Mouse (Mus musculus) adrenal gland, adult 8-10 months (tissue): ENCODE measurements around the gene Bckdhb. TPM values are rescaled to one million over a fixed set of nuclear protein-coding genes. Genes with fewer than 3 reads are reported as not detected.
A peak's percentile ranks its signal among the peaks of the same experiment; 100 is the strongest.

ENCODE experiments used
- DNase-seq: peaks from one replicate; pipeline ENCODE4 v3.0.0; 2022
- total RNA-seq, 4 experiments: library from RNA; stranded (reverse); gene quantifications; 2 replicates each; pipeline ENCODE4 v1.2.4; 2022

Bckdhb gene
- total RNA-seq, 4 experiments from 2014 or later = 36.6 to 80.9 (median 60.9) TPM

DNA sequence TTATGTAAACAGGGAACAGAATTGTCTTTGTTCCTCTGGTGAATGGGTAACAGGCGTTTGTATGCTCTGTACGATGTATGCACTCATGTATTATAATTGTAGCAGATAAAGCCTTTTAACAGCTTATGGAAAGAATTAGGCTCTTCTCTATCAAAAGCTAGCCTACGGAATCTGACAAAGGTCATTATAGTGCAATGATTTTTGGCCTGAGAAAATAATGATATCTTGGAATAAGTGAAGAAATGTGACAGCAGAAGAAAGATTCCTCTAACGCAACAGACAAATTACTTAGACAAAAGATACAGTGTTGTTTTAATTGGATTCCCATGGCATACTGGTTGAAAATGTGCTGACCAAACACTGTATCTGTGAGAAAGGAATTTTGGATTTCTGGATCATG is 122.0 kb downstream of the Bckdhb start:
- DNase-seq = no peak

DNA sequence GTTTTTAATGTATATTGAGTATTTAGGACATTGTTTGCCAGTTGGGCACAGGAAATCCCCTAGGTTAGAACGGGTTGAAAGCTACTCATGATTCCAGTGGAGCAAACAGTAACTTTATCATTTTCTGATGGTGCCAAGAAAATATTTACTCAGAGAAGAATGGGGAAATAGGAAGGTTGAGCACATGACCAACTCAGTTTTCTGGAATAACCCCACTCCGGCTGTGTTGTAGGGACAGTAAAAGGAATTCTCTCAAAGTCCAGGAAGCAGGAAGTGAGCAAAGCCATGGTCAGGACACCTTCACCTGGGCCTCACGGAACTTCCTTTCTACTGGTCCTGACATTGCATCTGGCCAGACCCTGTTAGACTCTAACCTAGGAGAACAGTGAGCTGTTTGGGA is 122.5 kb downstream of the Bckdhb start:
- DNase-seq = no peak

DNA sequence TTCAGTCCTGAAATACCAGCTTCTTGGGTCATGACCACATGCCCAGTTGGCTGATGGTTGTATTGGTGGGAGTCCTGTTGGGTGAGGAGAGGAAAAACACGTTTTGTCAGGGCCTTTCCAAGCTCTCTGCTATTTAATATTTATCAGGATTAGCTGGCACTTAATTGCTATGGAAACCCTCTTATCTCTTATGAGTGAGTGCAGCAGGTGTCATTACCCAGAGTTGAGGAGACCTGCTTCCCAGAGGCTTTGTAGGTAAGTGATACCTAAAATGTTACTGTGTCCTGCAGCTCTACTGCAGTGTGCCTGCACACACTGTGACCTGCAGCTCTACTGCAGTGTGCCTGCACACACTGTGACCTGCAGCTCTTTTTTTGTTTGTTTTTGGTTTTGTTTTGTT is 124.2 kb downstream of the Bckdhb start:
- DNase-seq = no peak

DNA sequence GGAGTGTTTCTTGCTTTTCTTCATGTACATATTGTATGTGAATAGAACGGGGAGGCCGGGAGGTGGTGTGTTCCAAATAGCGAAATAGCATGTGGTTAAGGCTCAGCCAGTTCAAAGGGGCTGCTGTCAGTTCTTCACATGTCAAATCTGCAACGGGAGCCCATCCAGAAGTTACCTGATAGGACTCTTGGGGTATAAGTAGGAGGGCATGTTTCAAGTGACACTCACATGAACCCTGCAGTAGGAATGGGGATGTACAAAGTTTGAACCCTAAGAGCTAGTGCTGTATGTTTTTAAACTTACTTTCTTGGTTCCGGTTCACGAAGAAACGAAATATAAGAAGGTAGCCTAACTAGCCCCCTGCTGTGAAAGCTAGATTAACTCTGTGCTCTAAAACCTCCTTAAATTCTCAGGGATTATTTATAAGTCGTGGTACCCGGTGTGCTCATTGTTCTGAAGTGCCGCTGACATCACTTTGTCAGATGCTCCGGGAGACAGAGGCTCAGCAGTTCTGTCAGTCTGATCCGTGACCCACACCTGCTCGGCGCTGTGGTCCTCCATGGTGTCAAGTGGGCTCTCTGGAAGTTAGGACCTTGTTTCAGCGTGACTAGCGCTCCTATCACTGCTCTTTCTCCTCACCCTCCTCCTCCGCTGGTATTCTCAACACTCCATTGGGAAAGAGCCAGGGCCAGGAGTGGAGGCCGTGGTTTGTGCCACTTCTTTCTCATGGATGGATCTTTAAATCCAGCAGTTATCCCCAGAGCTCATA is 126.1 kb downstream of the Bckdhb start:
- no peak for DNase-seq

DNA sequence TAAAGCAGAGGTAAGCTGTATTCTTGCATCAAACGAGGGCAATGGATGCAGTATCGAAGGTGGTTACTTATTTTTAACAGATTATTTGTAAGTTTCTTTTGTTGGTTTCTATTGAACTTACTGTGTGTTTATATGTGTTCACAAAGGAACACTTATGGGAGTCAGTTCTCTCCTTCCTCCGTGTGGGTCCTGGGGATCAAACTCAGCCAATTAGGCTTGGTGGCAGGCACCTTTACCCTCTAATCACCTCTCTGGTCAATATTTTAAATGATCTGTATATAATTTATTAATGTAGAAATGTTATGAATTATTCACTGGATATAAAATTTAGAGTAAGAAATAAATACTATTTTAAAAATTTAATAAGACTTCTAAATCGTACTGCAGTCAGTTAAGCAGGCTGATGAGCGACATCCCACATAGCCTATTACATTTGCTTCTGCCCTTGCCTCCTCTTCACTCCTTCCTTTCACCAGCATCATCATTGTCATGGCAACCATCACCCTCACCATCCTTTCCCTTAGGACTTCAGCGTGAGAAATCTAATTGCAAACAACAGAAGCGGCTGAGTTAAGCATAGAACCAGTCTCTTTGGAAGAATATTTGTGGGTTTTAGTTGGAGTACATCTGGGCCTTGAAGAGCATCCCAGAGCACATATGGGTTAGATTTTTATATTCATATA is 130.3 kb downstream of the Bckdhb start:
- no peak for DNase-seq

DNA sequence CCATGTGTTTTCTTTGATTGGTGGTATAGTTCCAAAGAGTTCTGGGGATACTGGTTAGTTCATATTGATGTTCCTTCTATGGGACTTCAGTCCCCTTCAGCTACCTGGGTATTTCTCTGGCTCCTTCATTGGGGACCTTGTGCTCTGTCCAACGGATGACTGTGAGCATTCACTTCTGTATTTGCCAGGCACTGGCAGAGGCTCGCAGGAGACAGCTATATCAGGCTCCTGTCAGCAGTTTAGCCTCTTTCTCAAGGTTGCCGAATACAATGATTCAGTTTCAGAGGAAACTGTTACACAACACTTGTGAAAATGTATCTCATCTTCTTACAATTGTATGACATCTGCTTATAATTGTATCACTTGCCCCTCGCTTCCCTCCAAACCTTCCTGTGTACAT is 135.8 kb downstream of the Bckdhb start:
- peak; percentile 26 for DNase-seq

DNA sequence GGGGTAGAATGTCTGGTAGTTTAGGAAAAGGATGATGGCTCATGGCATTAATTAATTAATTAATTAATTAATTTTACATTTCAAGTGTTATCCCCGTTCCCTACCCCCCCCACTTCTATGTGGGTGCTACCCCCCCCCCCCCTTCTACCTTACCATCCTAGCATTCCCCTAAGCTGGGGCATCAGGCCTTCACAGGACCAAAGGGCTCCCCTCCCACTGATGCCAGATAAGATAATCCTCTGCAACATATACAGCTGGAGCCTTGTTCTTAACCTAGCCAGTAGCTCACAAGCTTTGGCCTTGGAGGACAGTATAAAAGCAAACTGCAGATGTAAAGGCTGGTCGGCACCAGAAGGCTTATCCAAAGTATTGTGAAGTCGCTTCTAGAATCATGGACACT is 138.7 kb downstream of the Bckdhb start:
- DNase-seq = no peak

DNA sequence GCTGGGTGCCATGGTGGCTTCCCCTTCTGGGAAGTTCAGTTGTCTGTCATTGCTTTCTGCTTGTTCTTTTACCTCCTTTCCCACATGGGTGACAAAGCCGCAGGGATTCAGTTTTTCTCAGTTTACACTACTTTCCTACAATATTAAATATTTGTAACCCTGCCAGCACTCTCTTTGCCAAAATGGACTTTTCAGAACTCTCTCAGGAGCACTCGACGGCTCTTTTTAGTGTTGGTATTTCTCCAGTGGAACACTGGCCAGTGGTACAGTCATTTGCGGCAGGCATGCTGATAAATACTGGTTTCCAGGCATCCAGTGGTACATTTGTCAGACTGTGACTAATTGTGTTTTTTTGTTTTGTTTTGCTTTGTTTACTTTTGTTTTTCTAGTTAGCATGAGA is 139.2 kb downstream of the Bckdhb start:
- DNase-seq = no peak

DNA sequence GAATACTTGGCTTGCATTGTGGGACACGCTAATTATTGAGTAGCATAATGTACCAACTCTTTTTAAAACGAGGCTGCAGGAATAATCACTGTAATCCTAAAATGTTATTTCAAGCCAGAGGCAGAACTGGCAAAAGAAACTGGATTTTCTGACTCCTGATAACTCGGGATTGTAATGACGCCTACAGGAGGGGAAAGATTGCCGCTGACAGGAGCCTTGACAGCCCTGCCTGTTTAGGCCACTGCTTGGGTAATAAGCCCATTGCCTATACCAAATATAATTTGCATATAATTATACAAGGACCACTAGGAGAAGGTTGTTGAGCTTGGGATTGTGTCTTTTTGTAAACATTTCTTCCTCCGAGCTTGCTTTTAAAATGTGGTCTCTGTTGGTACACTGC is 145.3 kb downstream of the Bckdhb start:
- no peak for DNase-seq

DNA sequence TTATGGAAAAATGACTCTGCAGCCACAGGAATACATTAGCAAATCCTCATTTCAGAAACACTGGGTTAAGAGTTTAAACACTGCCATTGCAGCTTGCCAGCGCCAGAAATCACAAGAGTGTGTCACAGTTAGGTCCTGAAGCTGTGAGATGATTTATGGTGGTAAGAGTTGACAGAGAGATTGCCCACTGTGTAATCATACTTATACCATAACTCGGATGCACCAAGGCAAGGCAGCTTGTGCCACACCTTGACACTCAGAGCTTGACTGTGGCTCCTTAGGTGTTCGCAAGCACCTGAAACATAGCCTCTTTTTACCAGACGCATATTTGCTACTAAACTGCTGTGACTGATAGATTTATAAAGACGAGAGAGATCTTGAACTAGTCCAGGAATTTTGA is 145.8 kb downstream of the Bckdhb start:
- no peak for DNase-seq

DNA sequence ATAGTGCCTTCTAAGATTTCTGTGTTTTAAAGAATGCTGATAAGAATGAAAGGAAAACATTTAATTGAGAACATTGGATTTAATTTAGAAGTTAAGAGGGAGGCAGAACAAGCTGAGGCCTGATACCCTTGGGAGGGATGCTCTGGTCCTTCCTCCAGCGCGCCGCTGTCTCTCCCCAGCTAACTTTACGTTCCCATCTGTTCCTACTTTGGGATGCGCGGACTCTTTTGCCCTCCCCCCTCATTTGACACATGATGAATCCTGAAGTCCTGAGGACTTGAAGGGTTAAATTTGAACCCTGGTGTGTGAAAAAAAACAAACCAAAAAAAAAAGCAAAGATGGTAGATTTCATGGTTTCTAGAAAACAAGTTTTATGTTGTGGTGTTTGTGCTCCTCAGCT is 147.6 kb downstream of the Bckdhb start:
- DNase-seq = no peak

DNA sequence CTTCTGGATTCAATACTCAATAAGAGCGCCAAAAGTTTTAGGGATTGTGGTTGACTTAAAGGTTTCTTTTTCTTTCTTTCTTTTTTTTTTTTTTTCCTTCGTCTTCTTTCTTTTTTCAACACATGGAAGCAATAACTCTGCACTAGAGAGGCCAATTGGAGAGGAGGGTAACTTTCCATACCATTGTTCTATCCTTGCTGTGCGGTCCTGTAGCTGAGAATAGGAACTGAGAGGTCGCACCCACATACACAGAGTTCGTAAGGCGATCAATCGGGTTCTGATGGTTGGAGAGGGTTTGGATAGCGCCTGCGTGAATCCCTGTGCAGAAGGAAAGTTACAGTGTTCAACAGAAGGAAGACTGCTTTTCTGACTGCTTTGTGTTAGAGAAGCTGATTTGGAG is 148.3 kb downstream of the Bckdhb start:
- DNase-seq = no peak

DNA sequence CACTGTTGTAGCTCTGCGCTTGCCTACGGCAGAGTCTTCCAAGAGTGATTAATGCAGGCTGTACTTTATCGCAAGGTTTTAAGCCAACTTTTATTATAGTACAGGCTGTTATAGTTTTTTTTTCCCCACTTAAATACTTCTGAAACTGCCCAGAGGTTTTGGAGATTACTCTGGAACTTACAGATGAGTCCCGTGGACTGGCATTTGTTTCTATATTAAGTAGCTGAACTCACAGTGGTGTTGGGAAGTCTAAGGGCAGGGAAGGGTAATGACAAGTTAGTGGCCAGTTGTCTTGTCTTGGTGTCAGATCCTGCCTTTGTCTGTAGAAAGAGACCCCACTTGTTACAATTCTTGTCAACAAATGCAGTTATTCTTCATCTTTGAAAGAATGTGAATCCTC is 158.6 kb downstream of the Bckdhb start:
- DNase-seq = no peak

DNA sequence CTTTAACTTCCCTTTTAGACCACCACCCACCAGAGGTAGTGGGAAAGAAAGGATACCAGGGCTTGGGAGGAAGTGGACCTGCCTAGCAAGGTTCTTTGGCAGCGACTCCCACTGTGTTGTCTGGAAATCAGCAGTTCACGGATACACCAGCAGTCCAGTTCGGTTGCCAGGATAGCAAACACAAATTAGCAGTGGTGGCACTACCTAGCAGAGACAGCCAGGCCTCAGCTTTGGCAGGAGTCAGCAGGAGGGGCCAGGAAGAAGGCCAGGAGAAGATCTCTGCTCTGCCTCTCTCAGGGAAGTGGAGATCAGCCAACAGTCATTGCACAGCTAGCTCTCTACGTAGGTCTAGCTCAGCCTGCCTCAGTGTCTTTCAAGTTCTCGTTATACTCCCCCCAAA is 159.7 kb downstream of the Bckdhb start:
- no peak for DNase-seq

DNA sequence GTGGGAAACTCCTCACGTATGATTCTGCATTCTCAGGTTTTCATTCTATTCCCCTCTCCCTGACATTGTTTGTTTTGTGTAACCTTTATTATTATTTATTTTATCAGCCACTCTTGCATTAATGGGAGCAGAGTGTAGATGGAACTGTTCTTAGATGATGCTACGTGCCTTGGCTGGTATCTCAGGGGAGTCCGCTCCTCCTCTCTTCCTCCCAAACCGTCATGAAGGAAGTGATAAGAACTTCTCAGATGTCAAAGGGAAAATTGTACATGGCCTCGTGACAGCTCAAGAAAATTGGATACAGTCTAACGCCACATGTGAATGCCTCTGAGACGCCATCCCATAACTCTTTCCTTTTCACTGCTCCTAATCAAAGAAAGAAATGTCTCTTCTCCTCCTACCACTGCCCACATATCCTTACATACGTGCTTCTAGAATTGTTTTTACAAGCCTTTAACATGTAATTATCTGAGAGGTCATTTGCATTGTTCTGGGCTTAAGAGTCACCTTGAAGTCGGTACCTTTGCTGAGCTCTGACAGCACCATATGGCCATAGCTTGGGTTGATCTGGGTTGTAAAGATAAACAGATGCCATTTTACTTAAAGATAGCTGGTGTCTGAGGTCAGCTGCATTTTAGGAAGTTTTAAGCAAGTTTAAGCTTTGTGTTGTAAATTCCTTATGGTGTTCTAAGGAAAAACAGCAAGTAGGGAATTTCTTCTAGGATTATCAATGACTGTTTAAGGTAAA is 165.5 kb downstream of the Bckdhb start:
- no peak for DNase-seq

DNA sequence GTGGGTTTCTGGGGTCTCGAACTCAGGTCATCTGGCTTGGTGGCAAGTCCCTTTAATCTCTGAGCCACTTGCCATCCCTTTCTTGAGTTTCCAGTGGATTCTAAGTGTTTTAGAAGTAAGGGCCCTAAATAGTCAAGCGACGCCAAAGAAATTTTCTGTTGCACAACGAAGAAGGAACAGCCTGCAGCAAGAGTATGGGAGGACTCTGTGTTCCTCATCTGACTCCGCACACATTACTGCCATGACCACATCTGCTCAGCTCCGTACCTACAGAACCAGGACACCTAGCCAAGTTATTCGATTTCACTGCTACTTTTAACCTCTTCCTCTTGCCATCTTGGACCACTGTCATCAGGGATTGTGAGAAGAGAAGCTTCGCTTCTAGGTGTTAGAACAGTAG is 168.0 kb downstream of the Bckdhb start:
- DNase-seq = no peak

DNA sequence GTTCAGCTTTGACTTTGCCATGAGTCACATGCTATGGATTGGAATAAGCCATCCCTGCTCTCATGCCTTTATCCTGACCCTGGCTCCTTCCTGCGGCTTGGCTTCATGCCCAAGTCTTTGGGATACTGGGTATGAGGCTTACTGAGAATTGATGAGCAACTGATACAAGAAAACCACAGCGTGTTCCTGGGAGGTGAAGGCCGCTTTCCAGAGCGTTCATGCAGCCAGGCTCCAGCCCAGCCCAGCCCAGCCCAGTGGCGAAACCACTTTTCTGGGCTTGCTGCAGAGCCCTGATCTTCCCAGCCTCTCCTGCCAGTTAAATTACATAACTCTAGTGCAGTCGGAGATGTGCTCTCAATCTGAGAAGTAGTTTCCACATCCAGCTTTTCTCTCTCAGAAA is 169.2 kb downstream of the Bckdhb start:
- DNase-seq = peak; percentile 86

DNA sequence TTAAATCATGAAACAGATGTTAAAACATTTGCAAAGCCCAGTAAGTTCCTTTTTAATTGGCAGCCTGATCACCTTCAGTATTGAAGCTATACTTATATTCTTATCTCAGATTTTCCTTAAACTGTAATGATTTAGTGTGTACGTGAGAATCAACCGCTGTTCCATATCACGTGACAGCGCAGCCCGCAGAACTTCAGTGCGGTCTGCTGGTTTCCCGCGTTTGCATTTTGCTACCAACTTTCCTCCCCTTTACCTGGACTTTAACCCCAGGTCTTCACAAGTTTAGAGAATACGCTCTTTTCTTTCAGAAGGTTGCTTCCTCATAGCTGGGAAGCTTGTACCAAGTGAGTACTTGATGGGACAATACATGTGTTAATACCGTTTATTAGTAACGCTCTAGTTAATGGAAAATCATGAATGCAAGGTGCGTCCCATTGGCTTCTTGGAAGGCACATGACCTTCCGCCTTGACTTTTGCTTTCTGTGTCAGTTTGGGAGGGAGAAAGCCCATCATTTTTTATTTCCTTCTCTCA is 171.6 kb downstream of the Bckdhb start:
- no peak for DNase-seq

DNA sequence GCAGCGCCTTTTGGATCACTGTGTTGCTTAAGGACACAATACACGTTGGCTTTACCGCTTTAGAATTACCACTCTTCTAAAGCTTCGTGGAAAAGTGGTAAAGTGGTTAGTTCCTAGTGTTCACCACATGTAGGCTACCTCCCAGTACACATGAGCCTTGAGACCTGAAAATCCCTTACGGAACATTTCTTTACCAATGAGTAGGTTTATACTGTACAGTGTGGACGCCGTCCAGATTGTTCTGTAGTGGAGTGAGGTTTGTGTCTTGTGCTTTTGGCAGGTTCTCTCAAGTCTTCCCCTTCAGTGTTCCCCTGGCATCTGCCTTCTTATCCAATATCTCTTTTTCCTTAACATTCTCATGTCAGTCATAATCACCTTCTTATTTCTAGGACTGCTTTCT is 178.4 kb downstream of the Bckdhb start:
- no peak for DNase-seq

DNA sequence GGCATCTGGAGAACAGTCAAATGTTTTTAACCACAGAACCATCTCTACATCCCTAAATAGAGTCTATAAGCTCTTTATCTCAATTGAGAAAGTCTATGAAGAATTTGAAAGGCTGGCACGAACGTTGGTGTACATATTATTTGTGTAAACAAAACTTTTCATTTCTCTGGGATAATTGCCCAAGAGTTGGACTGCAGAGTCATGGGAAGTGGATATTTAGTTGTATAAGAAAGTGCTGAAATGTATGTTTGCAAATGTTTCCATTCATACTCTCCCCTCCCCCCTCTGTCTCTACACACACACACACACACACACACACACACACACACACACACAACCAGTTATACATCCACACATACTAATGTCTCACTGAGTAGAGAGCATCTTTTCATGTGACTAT is 181.5 kb downstream of the Bckdhb start:
- DNase-seq = no peak

DNA sequence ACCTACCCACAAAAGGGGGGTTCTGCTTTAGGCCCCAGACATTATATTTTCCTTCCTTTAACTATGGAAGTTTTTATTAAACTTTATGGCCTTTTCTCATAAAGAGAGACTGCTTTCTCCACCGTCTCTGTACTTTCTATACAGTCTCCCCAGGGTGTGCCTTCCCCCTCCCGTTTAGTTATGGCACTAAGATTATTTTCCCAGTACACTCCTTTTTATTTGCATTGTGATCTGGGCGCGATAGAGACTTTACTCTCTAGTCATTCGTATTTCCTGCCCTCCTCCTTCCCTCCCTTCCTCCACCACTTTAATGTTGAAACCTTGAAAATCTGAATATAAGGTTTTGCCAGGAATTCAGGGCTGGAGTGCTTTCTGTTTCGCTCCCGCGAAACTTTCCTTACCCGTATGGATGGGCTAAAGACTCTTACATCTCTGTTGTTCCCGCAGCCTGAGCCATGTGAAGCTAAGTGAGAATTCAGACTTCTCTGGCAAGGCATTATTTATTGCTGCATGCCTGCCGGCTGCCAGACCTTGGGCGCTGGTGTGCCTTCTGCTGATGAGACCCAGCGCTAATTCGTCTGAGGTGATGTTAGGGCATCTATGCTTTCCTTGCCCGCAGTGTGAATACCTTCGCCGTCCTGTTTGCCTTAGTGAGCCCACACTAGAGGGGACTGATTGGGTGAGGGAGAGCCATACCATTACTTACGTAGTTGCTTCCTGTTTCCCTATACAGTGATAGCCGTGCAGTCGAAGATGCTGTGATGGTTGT is 182.3 kb downstream of the Bckdhb start:
- peak; percentile 32 for DNase-seq

DNA sequence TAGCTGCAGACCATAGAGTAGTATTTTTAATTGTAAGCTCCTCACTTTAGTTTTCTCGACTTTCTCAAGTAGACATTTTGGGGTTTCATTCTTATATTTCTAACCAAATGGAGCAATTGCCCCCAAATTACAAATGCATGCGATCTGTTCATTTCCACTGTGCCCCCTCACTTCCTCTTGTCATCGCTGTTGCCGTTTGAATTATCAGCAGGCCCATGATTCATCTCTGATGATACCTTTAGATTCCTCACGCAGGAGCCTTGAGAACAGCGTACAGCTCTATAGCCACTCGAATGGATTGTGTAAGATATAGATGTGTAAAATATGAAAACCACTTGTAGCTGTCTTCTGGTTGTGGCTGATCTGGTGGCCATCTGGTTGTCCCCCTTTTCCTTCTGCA is 183.6 kb downstream of the Bckdhb start:
- DNase-seq = no peak
